Mouse (Mus musculus): Measurements from ENCODE around the gene Tedc1.

GRCm38 (mm10) chr12:113176960-113177725, 20.9 kb downstream of the Tedc1 start:
- TF ChIP-seq CTCF (IDR thresholded peaks at IDR 0.05; ENCODE audit: extremely low read depth, insufficient read depth, low read length) (no peak), POLR2A (IDR thresholded peaks at IDR 0.05; ENCODE audit: extremely low read depth, insufficient read depth, low read length) (no peak)

Data from cortical plate, adult 2 months (tissue).